Mouse (Mus musculus) midbrain, embryonic 15.5 days (tissue): ENCODE measurements at regions not wholly inside any gene's neighbourhood (a gene's known extent, or its start where the extent isn't known, plus 50 kb on each side); places are given as distances from the start of the nearest gene placed in this dataset.
A peak's percentile ranks its signal among the peaks of the same experiment; 100 is the strongest.

Source experiments
- ATAC-seq: fragments of 200-750 bp; cut with Nextera tagmentation; replicated peaks from 2 replicates; pipeline ENCODE4 v1.8.0; 2017; ENCODE audit warnings: moderate TSS enrichment
- H3K27ac ChIP-seq: fragments of 300-500 bp; sonication (generic); 2 replicates; pipeline ENCODE4 v1.5.1; 2015; ENCODE audit warnings: mild to moderate bottlenecking, inconsistent platforms
- H3K27me3 ChIP-seq: fragments of 300-500 bp; sonication (generic); replicated peaks from 2 replicates; pipeline ENCODE4 v1.6.1; 2015; ENCODE audit warnings: inconsistent platforms
- H3K36me3 ChIP-seq: fragments of 300-500 bp; sonication (generic); replicated peaks from 2 replicates; pipeline ENCODE4 v1.6.1; 2015; ENCODE audit warnings: inconsistent platforms
- H3K4me1 ChIP-seq: fragments of 300-500 bp; sonication (generic); 2 replicates; pipeline ENCODE4 v1.6.1; 2015; ENCODE audit warnings: inconsistent platforms
- H3K4me2 ChIP-seq: fragments of 300-500 bp; sonication (generic); 2 replicates; pipeline ENCODE4 v1.6.1; 2015; ENCODE audit warnings: inconsistent platforms, mild to moderate bottlenecking, moderate library complexity
- H3K4me3 ChIP-seq: fragments of 300-500 bp; sonication (generic); 2 replicates; pipeline ENCODE4 v1.5.1; 2015; ENCODE audit warnings: mild to moderate bottlenecking, inconsistent platforms
- H3K9ac ChIP-seq: fragments of 300-500 bp; sonication (generic); 2 replicates; pipeline ENCODE4 v1.6.1; 2015; ENCODE audit warnings: mild to moderate bottlenecking, inconsistent platforms
- H3K9me3 ChIP-seq: fragments of 300-500 bp; sonication (generic); 2 replicates; pipeline ENCODE4 v1.6.1; 2016; ENCODE audit warnings: inconsistent platforms
- WGBS: fragments of 180-500 bp; shearing (Covaris S2); methylation state at CpG from one replicate; pipeline ENCODE4 v1.1.7; 2015; ENCODE audit warnings: mixed read lengths; 5-methylcytosine and 5-hydroxymethylcytosine counted together

DNA sequence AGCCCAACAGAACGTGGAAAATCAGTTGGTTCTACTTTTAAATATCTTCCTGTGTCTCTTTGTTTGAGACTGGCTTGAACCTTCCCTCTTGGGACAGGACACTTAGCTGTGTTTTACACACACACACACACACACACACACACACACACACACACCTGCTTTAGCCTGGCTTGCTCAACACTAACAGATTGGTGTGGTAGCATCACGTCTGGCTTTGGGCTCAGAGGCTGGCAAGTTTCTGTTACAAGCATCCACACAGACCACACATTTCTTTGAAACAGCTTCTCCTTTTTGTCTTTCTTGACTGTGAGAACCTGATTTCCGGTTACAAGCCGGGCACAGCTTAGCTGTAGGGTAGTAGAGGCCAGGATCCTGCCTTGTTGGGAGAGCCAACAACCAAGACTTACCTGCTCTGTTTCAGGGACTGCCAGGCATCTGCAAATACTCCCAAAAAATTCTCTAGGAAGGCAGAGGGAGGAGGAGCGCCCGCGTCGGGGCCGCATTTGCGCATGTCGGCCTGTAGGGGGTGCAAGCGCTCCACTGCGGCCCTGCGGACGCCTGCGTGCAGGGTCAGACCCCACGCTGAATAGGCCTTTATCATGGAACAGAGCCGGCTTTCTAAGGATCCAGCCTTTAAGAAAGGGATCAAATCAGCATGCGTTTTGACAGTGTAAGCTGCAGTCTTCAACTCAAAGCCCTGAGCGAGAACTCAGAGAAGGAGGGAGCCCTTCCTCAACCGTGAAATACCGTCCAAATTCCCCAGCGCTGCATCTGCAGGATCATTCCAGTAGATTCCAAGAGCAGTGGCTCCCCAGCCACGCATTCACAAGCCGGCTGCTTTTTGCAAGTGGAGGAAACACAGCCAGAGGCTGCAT lies 505.2 kb downstream of the Irx1 start:
- ATAC-seq, result peak; percentile 94
- 1% methylated on average over 25 of the region's 25 CpGs for WGBS
- Histone ChIP-seq H3K36me3 (no peaks in the 10 kb centered on the region), H3K27ac (peak overlapping the region; percentile 77), H3K4me1 (peaks cover 19% of the 10 kb centered on the region), H3K9me3 (no peaks in the 10 kb centered on the region), H3K27me3 (peaks cover 18% of the 10 kb centered on the region), H3K9ac (peak overlapping the region; percentile 8; the same call in 1 of the 2 replicates), H3K4me3 (peak overlapping the region; percentile 14; the same call in 1 of the 2 replicates), H3K4me2 (peak overlapping the region; percentile 45)

DNA sequence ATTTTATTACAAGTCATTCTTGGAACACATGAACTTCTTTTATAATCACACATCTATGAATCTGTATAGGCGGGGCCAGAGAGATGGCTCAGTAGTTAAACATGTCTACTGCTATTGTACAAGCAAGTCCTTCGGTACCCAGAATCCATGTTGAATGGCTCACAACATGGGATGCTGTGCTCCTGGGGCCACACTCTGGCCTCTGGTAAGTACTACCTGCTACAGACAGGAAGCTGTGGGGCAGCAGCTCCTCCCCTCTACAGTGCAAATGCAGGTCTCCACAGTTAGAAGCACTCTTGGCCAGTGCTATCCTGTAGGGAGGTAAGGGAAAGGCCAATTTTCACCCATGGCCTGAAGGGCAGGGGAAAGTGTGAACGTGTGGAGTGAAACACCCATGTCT lies 506.0 kb downstream of the Irx1 start:
- WGBS, result 72% methylated on average over 3 of the region's 3 CpGs
- H3K4me3 ChIP-seq, result no peak overlapping the region

DNA sequence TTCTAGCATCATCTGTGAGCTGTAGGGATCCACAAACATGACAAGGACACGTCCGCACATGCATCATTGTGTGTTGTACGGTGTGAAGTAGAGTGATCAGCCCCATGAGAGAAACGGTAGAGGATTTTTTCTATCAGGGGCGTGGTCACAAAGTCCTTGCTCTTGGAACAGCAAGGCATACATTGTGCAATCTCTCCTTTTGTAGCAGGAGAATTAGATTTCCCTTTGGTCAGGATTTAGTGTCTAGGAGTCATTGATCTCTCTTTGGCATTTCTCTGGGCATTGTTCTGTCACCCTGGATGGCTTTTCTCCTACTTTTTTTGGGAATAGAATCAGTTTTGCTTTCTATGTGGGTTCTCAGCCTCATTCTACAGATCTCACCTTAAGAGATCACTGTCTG lies 511.3 kb downstream of the Irx1 start:
- no peak overlapping the region for H3K4me2 ChIP-seq
- H3K36me3 ChIP-seq, result no peaks in the 10 kb centered on the region
- no peaks in the 10 kb centered on the region for H3K9me3 ChIP-seq
- no peak for ATAC-seq
- 86% methylated on average over 5 of the region's 5 CpGs for WGBS
- H3K4me3 ChIP-seq, result no peak overlapping the region
- no peak overlapping the region for H3K27ac ChIP-seq
- peaks cover 14% of the 10 kb centered on the region for H3K27me3 ChIP-seq
- H3K4me1 ChIP-seq, result no peaks in the 10 kb centered on the region
- no peak overlapping the region for H3K9ac ChIP-seq

More for the DNA sequence above, 506.0 kb downstream of the Irx1 start:
- Histone ChIP-seq H3K9me3 (no peaks in the 10 kb centered on the region), H3K4me1 (peaks cover 19% of the 10 kb centered on the region), H3K27ac (no peak overlapping the region), H3K4me2 (no peak overlapping the region), H3K36me3 (no peaks in the 10 kb centered on the region), H3K27me3 (peaks cover 18% of the 10 kb centered on the region), H3K9ac (no peak overlapping the region)
- ATAC-seq, result peak; percentile 40; the same call in 1 of the 2 replicates

DNA sequence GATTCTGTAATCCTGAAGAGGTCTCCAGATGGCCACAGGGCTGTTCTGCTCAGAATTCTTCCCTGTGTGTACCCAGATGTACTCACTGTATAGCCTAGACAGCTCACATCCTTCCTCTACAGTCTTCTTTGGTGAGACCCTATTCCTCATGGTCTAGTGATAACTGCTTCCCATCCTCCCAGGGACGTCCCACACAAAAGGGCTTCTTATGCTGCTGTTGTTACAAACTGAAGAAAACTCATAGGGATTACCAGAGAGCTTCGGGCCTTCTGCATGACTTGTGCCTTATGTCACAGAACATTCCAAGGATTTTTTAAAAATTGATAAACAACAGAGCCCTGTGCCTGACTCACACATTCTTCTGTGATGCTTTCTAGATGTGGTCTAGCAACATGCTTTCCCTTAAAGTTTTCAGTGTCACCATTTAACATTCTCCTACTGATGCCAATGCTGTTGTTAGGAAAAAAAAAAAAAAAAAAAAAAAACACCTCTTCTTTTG lies 525.9 kb downstream of the Irx1 start:
- 46% methylated on average over 2 of the region's 2 CpGs for WGBS
- no peak overlapping the region for H3K27ac ChIP-seq
- no peak overlapping the region for H3K4me2 ChIP-seq
- H3K36me3 ChIP-seq, result no peaks in the 10 kb centered on the region
- H3K4me1 ChIP-seq, result peaks cover 6% of the 10 kb centered on the region; the same call in 1 of the 2 replicates
- H3K27me3 ChIP-seq, result no peaks in the 10 kb centered on the region
- no peak overlapping the region for H3K4me3 ChIP-seq
- no peak overlapping the region for H3K9ac ChIP-seq
- ATAC-seq, result no peak
- H3K9me3 ChIP-seq, result no peaks in the 10 kb centered on the region

GRCm38 (mm10) chr13:71403654-71404560 lies 559.6 kb downstream of the Irx1 start:
- H3K36me3 ChIP-seq, result no peaks in the 10 kb centered on the region
- H3K4me2 ChIP-seq, result no peak overlapping the region
- 35% methylated on average over 21 of the region's 21 CpGs for WGBS
- no peak overlapping the region for H3K9ac ChIP-seq
- H3K27ac ChIP-seq, result no peak overlapping the region; the same call in 1 of the 2 replicates
- no peaks in the 10 kb centered on the region for H3K27me3 ChIP-seq
- H3K4me3 ChIP-seq, result no peak overlapping the region
- H3K9me3 ChIP-seq, result no peaks in the 10 kb centered on the region
- ATAC-seq, result peak; percentile 65
- H3K4me1 ChIP-seq, result peaks cover 9% of the 10 kb centered on the region

- Histone ChIP-seq H3K4me2 (no peak overlapping the region), H3K27me3 (no peaks in the 10 kb centered on the region), H3K9ac (no peak overlapping the region), H3K4me3 (no peak overlapping the region), H3K36me3 (no peaks in the 10 kb centered on the region), H3K27ac (no peak overlapping the region), H3K4me1 (no peaks in the 10 kb centered on the region), H3K9me3 (no peaks in the 10 kb centered on the region)
- peak; percentile 58; the same call in 1 of the 2 replicates for ATAC-seq
- 66% methylated on average over 10 of the region's 10 CpGs for WGBS
Observed at GRCm38 (mm10) chr13:71393716-71394309, 552.2 kb upstream of the Adamts16 start.

DNA sequence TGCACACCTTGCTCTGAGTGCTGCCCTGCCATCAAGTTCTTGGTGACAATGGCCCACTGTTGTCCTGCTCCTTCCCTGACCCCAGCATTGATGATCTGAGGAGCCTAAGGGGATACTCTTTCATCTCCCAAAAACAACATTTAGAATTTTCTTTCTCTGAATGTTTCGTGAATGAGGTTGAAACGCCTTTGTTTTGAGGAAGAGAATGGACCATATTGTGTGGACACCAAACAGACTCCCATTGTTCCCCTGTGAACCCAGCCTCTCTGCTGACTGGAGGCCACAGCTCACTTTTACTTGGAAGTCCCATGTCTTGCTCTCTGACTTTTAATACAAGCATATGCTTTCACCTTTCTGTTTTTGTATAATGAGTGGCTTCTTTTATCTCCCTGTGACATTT lies 537.0 kb upstream of the Adamts16 start:
- Histone ChIP-seq H3K36me3 (no peaks in the 10 kb centered on the region), H3K4me2 (no peak overlapping the region), H3K9me3 (no peaks in the 10 kb centered on the region), H3K4me1 (no peaks in the 10 kb centered on the region; the same call in 1 of the 2 replicates), H3K27me3 (0 out of 2 replicates have a peak, but pooled peaks cover 4% of the 10 kb centered on the region), H3K4me3 (no peak overlapping the region), H3K9ac (no peak overlapping the region), H3K27ac (no peak overlapping the region)
- no peak for ATAC-seq
- WGBS, result 70% methylated on average over 2 of the region's 2 CpGs

GRCm38 (mm10) chr13:71375909-71376606 lies 534.4 kb upstream of the Adamts16 start:
- 55% methylated on average over 9 of the region's 9 CpGs for WGBS
- Histone ChIP-seq H3K9ac (no peak overlapping the region), H3K27ac (no peak overlapping the region), H3K36me3 (no peaks in the 10 kb centered on the region), H3K4me3 (no peak overlapping the region), H3K27me3 (0 out of 2 replicates have a peak, but pooled peaks cover 4% of the 10 kb centered on the region), H3K9me3 (no peaks in the 10 kb centered on the region), H3K4me1 (peaks cover 7% of the 10 kb centered on the region; the same call in 1 of the 2 replicates), H3K4me2 (no peak overlapping the region)
- no peak for ATAC-seq

- H3K9me3 ChIP-seq, result no peaks in the 10 kb centered on the region
Observed at GRCm38 (mm10) chr13:71372701-71373685, 531.4 kb upstream of the Adamts16 start.

GRCm38 (mm10) chr13:71369832-71370231 lies 528.2 kb upstream of the Adamts16 start:
- H3K27me3 ChIP-seq, result 0 out of 2 replicates have a peak, but pooled peaks cover 4% of the 10 kb centered on the region
- no peak overlapping the region for H3K27ac ChIP-seq
- H3K4me1 ChIP-seq, result peaks cover 7% of the 10 kb centered on the region; the same call in 1 of the 2 replicates
- H3K9me3 ChIP-seq, result no peaks in the 10 kb centered on the region
- no peak overlapping the region for H3K4me2 ChIP-seq
- no peak for ATAC-seq
- H3K4me3 ChIP-seq, result no peak overlapping the region
- WGBS, result 89% methylated on average over 3 of the region's 3 CpGs
- H3K36me3 ChIP-seq, result no peaks in the 10 kb centered on the region
- no peak overlapping the region for H3K9ac ChIP-seq

More at GRCm38 (mm10) chr13:71372701-71373685, 531.4 kb upstream of the Adamts16 start:
- Histone ChIP-seq H3K27ac (0 out of 2 replicates have a peak overlapping the region, but pooled peaks have one; percentile 5), H3K27me3 (0 out of 2 replicates have a peak, but pooled peaks cover 4% of the 10 kb centered on the region), H3K4me3 (no peak overlapping the region), H3K9ac (no peak overlapping the region), H3K4me1 (peaks cover 7% of the 10 kb centered on the region; the same call in 1 of the 2 replicates), H3K4me2 (no peak overlapping the region), H3K36me3 (no peaks in the 10 kb centered on the region)
- WGBS, result 27% methylated on average over 10 of the region's 10 CpGs
- ATAC-seq, result no peak
